Mouse (Mus musculus) cerebellum, adult 9-10 months (tissue): Measurements from ENCODE around the gene Pex14.
"Not testable (repeated sequence)": the region's sequence is repeated elsewhere in the genome, so short reads cannot be mapped to it uniquely, and the experiment has no call there.

Experiments
- DNase-seq: peaks from one replicate; pipeline ENCODE4 v3.0.0; 2022

Gene Pex14

DNA sequence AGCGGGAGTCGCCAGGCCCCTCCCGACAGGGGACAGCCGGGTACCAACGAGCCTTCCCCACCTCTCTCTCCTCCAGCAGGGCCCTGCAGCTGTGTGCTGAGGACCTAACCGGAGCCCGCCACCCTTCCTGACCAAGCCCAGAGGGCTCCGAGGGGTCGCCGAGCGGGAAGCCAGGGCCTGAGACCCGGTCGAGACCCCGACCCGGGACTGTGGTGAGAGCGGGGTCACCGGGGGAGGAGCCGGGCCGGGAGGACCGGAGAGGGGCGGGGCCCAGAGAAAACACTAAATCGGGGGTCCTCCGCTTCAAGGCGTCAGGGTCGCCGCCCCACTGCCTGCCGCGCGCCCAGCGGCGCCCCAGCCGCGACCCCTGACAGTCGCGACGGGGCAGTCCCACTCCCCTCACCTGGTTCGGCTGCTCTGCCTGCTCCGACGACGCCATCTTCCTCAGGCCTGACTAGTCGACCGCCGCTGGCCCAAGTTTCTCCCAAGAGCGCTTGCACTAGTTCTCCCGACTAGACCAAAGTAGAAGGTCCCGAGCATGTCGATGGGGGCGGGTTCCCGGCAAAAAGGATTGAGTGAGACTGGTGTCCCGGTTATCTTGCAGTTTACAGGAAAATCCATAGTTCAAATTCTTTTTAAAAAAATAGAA lies at the start of gene Pex14:
Pex14 (minus strand) TSS at position 508 of the 649 bp plus-strand sequence.
- DNase-seq = peak; percentile 90

DNA sequence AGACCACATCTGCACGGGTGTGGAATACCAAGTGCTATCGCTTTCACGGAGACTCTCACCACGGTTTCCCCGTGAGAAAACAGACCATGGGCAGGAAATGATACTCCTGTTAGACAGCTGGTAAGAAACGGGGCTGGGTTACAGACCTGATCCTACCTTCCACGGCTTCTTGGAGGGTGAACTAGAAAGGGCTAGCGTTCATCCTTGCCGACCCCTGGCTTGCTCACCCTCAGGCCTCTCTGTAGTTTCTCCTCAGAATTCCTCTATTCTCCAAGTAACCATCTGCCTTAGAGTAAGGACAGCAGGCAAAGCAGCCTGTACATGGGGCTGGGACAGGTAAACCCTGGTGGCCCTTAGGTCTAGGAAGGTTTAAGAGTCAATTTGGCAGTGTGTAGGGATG lies 49.5 kb upstream of the Pex14 start:
- no peak for DNase-seq

DNA sequence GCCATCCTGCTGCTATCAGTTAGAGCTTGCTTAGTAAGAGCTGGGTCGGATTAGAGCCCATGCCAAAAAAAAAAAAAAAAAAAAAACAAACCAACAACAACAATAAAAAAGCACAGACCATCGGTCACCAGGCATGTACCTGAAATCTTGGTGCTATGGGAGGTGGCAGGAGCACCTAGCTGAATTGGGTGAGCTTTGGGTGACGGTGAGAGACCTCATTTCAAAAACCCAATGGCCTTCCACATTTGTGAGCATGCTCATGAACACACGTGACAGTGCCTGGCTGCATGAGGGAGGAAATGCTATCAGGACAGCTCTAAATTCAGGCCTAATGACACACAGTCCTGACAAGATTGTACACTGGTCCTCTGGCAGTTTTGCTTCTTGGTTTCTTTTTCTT lies 48.4 kb upstream of the Pex14 start:
- DNase-seq = no peak

GRCm38 (mm10) chr4:149147528-149147927 lies 47.9 kb upstream of the Pex14 start:
- no peak for DNase-seq

- DNase-seq = no peak
Observed at GRCm38 (mm10) chr4:149145151-149145550, 45.5 kb upstream of the Pex14 start.

DNA sequence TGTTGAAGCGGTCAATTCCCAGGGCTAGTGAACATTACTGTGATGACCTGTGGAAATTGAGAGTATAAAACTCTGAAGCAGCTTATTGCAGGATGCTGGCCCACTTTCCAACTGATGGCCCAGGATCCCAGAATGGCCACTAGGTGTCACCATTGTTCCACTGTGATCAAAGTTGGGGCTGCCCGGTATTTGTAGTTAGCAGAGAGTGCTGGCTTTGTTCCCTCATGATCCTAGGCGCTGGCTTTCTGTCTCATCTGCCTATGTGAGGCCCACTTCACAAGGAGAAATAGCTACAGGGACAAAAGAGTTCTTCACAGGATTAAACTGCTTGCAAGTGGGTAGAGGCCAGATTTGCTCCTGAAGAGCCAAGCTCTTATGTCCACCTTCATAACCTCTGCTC lies 44.8 kb upstream of the Pex14 start:
- peak; percentile 88 for DNase-seq

DNA sequence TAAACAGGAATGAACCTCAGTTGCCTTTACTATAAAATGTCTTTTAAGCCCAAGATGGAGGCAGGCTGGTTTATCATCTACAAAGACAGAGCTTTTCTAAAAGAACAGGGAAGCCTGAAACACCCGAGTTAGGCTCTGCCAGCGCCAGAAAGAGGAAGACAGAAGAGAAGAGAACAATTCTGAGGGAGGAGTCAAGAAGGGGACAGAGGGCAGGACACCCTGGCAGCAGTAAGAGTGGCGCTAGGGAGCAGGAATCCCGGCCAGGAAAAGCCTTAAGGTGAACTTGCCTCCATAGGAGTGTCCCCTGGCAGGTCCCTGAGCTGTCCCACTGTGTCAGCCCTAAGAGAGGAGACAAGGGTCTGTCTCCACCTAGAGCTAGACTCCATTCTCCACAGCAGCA lies 43.9 kb upstream of the Pex14 start:
- DNase-seq = no peak

GRCm38 (mm10) chr4:149138515-149138914 lies 38.8 kb upstream of the Pex14 start:
- no peak for DNase-seq

- peak; percentile 91 for DNase-seq
Observed at GRCm38 (mm10) chr4:149136982-149137770, 37.5 kb upstream of the Pex14 start, which contains the start of gene Cenps. Gene Cenps (minus strand): TSS chr4:149137629.

DNA sequence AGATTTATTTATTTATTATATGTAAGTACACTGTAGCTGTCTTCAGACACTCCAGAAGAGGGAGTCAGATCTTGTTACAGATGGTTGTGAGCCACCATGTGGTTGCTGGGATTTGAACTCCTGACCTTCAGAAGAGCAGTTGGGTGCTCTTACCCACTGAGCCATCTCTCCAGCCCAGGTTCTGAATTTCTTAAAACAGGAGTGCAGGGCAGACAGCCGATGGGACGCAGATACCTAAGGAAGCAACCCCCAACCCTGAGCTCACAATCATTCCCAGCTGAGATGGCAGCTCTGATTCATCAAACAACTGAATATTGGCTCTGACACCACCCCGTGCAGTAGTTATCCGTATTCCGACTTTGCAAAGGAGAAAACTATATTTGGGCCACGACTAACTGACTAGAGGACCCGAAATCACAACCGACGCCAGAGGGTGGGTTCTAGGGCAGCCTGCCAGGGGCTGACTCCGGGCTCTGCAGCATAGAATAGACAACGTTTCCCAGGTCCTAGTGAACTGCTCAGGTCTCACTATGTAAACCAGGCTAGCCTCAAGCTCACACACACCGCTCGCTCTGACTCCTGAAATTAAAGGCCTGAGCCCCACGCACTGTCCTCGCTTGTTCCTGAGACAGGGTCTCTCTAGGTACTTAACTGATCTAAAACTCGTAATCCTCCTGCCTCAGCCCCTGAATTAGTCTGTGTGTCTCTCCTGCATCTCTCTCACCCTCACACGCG lies 36.6 kb upstream of the Pex14 start:
- no peak for DNase-seq

DNA sequence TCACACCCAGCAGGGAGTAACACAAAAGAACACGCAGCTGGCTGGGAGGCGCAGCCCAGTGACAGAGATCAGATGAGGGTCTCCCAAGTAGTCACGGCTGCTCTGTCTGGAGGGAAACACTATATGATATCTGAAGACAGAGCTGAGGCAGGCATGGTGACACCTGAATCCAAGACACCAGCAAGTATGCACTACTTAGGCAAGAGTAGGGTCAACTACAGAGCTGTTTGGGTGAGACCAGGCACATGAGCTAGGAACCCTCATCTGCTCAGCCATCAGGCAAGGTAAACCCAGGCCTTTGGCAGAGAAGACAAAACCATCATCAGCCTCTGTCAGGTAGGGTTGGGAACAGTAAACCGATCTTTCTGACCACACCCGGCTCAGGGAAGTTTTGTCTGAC lies 33.7 kb upstream of the Pex14 start:
- no peak for DNase-seq

DNA sequence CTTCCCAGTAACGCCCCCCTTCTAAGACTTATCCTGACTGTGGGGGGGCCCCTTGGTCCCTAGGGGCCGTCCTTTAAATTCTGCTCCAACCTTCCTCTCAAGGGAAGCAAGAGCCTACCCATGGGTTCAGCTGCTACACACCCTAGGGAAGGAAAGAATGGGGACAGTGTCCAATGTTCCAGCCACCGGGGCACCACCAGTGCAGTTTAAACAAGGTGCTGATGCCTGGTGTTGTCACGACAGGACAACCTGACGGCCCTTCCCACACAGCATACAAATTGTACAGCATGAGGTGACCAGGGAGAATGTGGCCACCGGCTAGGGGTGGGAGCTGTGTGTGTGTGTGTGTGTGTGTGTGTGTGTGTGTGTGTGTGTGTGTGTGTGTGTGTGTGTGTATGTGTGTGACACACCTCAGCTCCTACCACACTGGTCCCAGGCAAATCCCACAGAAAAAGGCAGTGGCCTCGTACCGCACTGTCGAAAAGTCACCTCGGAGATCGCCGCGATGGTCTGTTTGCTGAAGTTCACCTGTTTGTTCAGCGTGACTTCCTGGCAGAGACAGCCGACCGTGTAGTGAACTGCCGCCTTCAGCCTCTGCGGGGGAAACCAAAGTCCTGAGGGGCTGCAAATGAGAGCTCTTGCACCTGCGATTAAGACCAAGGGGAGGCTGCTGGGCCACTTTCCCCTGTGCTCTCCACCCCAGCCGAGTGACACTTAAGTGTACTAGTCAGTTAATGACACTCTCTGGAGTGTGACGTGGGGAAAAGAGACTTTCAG lies 32.3 kb upstream of the Pex14 start:
- no peak for DNase-seq

DNA sequence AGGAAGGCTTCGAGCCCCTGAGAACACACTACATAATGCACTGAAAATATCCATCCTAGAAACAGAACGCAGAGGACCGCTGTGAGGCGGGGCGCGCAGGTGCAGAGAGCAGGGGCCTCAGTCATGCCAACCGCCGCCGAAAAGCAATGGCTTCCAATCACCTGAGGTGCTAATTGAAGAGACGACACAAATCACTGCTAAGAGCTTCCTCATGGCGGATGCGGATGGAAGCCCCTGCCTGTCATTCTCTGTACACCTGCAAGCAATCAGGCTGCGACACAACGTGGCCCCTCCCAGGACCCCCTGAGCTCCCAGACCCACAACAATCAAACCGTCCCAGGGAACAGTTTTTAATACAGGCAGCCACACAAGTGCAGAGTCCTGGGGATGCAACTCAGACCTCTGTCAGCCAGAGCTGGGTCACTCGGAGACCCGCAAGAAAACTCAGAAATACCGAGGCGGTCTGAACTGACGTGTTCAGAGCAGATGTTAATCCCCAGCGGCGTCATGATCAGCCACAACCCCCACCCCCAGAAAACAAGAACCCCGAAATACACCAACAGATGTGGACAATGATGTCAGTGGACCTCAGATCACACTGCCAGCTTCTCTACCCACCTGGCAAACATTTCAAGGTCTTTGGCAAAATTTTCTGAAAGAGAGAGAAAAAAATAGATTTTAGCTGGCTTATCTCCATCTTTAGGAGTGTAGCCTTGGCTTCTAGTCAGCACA lies 31.5 kb upstream of the Pex14 start:
- DNase-seq = no peak

DNA sequence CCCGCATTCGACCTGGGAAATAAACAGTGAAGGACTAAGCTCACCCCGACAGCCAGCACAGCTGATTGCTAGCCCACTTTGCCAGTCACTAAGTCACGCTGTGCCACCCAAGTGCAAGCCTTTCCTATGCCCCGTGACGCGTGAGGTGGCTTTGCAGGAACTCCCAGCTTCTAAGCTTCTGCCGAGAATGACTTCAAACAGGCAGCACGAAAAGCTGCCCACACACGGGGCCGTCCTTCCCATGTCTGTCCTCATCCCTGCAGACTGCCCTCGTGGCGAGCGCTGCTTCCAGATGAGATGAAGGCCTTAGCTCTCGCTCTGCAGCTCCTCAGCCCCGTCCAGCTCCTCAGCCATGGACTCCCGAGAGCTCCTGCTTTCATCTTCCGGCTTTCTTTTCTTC lies 28.8 kb upstream of the Pex14 start:
- no peak for DNase-seq

- DNase-seq = no peak
Observed at GRCm38 (mm10) chr4:149126663-149127062, 27.0 kb upstream of the Pex14 start, which contains the start of gene Cort. Gene Cort (minus strand): TSS chr4:149126763.

DNA sequence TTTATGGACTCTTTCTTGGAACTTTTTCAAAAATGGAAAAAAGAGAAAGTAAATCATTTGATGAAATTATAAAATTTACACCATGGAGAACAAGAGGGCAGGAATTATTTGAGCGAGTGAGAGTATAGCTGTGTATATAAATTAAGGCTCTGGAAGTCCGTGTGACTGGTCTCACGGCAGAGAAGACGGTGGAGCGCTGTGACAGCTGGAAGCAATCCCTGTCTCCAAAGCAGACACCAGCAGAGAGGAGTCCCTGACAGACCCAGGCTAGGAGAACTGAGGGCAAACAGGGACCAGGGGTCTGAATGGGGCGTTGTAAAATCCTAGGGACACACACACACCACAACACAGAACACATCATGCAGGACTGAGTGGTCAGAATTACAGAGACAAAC lies 26.4 kb upstream of the Pex14 start:
- DNase-seq = no peak

DNA sequence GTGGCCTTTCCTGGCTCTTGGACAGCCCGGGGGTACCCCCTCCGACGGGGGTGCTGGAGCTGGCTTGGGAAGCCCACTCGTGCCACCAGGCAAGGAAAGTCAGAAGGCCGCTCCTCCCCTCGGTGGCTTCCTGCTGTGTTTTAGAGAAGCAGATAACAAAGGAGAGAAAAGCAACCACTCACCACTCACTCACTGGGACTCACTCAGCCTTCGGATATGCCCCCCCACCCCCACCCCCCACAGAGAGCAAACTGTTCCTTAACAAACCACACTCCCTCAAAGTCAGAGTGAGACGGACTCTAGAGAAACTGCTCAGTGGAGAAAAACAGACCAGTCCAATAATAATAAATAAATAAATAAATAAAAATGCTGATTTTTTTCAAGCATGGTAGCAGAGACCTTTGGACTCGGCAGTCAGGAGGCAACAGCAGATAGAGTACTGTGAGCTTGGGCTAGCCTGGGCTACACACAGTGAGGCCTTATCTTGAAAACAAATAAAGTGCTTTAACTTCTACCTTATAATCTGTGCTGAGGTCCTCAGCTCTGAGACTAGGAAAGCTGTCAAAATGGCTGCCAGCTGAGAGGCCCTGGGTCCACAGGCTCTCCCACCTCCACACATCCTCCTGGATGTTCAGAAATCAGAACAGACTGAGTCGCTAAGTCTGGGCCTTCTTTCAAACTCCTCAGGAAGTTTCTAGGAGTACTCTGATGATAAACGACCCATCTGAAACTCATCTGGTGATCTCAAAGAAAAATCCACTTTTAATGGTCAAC lies 25.9 kb upstream of the Pex14 start:
- no peak for DNase-seq

DNA sequence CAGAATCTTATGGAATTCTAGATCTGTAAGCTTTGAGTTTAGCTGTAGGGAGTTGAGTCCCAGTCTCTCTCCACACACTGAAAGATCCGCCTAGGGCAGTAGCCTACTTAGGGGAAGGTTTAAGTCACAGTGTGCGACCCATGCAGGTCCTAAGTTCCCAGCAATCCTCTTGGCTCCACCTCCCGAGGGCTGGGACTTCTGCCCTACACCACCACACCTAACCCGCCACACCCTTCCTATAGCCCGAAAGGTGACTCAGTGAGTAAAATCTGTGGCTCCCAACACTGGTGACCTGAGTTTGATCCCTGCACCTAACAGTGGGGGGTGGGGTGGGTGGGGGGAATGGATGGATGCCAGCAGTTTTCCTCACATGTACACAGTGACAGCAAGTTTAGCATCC lies 23.8 kb upstream of the Pex14 start:
- DNase-seq = no peak

- not testable (repeated sequence) for DNase-seq
Observed at GRCm38 (mm10) chr4:149119978-149120562, 20.4 kb upstream of the Pex14 start.

- peak; percentile 95 for DNase-seq
Observed at GRCm38 (mm10) chr4:149103875-149104561, 4.3 kb upstream of the Pex14 start, which contains the start of gene Dffa. Gene Dffa (plus strand): TSS chr4:149104146.
